Mouse (Mus musculus) neutrophil, adult 83 days (primary cell): Measurements from ENCODE around the gene Dscaml1. TPM values are rescaled to one million over a fixed set of nuclear protein-coding genes. Genes with fewer than 3 reads are reported as not detected.

Source experiments
- total RNA-seq, 2 experiments: library from RNA; stranded (reverse); gene quantifications; one replicate each; pipeline ENCODE4 v1.2.4; 2023

The Dscaml1 gene
- total RNA-seq, result not detected

GRCm38 (mm10) chr9:45426456-45426855 lies at the start of gene Dscaml1:
Gene Dscaml1, plus strand, starts transcription at chr9:45426628.

GRCm38 (mm10) chr9:45399434-45399833 lies 27.0 kb upstream of the Dscaml1 start, which contains the start of gene Fxyd2:
Gene Fxyd2, plus strand, starts transcription at chr9:45399669.

Other genes starting within 250 kb of the Dscaml1 start
- not detected for gene BC049352, start 244.6 kb upstream of the Dscaml1 start, total RNA-seq
- not detected for gene Tmprss4, start 222.5 kb upstream of the Dscaml1 start, total RNA-seq
- gene Il10ra, start 157.5 kb upstream of the Dscaml1 start, total RNA-seq, result 10 to 100 TPM; 54.8 to 69.1 TPM
- gene Tmprss13, start 107.5 kb upstream of the Dscaml1 start, total RNA-seq, result not detected
- under 1 TPM; 0.20 to 0.59 TPM for gene Fxyd6, start 56.4 kb upstream of the Dscaml1 start, total RNA-seq
- gene Fxyd2, start 27.0 kb upstream of the Dscaml1 start, total RNA-seq, result not detected